Mouse (Mus musculus) gastrocnemius, adult 2 months (tissue): ENCODE measurements at regions not wholly inside any gene's neighbourhood (a gene's known extent, or its start where the extent isn't known, plus 50 kb on each side); places are given as distances from the start of the nearest gene placed in this dataset.

Source experiments
- DNase-seq: peaks from one replicate; pipeline ENCODE4 v3.0.0; 2022
- H3K27ac ChIP-seq: fragments of 200-600 bp; 2 replicates; pipeline ENCODE4 v1.8.1; 2022; ENCODE audit warnings: mild to moderate bottlenecking
- H3K4me3 ChIP-seq: fragments of 200-600 bp; 2 replicates; pipeline ENCODE4 v1.8.1; 2022; ENCODE audit warnings: mild to moderate bottlenecking, moderate library complexity
- CTCF ChIP-seq: fragments of 200-600 bp; IDR thresholded peaks from 2 replicates; pipeline ENCODE4 v1.8.1; 2022; ENCODE audit warnings: antibody characterized with exemption, mild to moderate bottlenecking, moderate library complexity
- intact Hi-C: fragments of 180-260 bp; cut with DNase I; formaldehyde crosslinking; loops from one replicate; pipeline ENCODE4 v1.15.1; 2025

DNA sequence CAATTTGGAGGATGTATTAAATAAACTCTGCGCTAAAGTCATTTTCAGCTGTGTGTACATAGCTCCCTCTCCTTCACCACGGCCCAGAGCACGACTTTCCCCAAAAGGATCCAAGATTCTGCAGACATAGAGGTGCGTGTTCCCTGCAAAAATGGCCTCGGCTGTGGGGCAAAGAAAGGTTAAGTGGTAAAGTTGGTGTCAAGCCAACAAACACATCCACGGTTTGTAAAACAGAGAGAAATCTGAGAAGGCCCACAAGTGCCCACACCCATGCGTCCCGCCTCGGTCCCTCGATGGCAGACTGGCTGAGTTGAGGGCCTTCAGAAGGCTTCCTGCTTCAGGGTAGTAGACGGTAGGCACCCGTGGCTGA, 147.9 kb downstream of the Hlx start:
- no peak for DNase-seq
- Histone ChIP-seq H3K27ac (no peak overlapping the region), H3K4me3 (no peak overlapping the region)
- intact Hi-C loops: no loop called here
- no peak for TF ChIP-seq CTCF

DNA sequence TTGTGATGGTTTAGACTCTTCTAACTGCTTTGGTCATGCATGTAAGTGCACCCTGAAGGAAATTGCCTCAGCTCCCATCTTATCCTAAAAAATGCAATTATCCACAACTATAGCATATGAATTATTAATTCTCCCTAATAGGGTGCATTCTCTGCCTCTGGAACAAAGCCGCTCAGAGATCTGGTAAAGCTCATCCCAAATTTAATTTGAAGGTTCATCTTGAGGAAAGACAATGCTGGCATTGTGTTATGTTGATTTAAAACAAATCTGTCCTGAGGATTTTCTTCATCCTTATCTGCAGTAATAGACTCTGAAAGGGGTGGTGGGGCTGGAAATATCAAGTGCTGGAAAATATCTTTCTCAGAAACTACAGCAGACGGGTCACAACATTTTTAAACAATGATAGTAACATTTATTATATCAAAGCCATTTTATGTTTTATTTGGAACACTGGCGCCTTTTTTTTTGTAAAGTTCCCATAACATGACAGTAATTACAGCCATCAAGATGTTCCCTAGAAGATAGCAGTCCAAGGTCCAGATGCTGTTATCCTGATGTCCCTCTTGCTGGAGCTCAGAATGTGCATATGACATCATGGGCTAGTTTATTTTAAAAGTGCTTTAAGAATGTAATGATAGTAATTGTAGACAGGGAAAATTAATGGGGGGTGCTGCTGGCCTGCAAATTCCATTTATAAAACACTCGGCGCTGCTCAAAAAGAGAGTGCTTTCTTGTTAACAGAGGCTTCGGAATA, 148.5 kb downstream of the Hlx start:
- Histone ChIP-seq H3K27ac (no peak overlapping the region), H3K4me3 (no peak overlapping the region)
- intact Hi-C loops: no loop called here
- TF ChIP-seq CTCF: no peak
- DNase-seq: no peak

DNA sequence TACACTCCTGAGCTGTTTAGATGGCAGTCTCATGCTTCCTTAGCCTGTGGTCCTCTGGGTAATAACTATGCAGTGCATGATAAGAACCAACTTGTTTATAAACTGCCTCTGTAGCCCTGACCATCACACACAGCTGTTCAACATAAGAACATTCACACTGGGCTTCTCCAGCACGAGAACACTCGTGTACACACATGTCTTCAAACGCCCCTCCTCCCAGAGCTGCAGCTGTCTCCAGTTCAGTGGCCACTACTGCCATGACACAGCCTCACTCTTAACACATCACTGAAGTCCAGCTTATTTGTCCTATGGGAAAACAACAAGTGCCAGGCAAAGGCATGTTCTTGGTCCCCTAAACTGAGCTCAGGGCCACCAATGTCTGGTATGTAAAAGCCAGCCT, 152.9 kb downstream of the Hlx start:
- no peak for TF ChIP-seq CTCF
- intact Hi-C loops: no loop called here
- no peak for DNase-seq
- no peak overlapping the region for H3K27ac ChIP-seq
- H3K4me3 ChIP-seq: no peak overlapping the region

DNA sequence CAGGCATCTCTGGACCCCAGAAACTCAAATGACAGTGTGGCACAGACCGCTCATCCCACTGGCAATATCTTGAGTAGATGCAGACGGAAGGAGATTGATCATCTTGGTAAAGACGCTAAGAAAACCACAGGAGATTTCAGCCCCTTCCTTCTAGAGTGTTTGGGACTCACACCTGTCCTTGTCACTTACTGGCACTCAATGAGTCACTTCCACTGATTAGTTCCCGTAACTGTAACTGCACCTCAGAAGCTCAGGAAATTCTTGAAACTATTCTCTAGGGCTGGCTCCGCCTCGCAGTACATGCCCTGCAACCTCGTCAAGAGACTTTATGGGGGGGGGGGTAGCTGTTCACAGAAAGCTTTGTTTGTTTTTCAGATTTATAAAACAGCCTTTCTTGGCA, 155.9 kb downstream of the Hlx start:
- DNase-seq: no peak
- no peak for TF ChIP-seq CTCF
- no peak overlapping the region for H3K4me3 ChIP-seq
- H3K27ac ChIP-seq: no peak overlapping the region
- intact Hi-C loops: no loop called here

DNA sequence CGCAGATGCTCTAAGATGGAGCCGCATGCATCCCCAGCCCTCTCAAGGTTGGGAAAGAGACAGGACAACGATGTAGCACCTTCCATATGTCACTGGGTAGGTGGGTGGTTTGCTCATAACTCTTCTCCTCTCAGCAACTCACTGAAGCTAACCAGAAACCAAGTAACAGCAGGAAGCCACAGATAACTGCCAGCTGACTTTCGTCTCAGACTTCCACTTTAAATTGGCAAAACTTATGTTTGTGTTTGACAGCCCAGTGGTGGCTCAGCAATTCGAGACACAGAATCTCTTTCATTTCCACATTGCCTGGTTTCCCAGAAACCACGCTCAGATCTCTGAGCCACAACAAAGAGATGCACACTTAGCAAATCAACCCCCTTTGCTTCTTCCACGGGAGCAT, 159.1 kb downstream of the Hlx start:
- no peak overlapping the region for H3K27ac ChIP-seq
- no peak overlapping the region for H3K4me3 ChIP-seq
- no peak for TF ChIP-seq CTCF
- intact Hi-C loops: no loop called here
- DNase-seq: no peak

DNA sequence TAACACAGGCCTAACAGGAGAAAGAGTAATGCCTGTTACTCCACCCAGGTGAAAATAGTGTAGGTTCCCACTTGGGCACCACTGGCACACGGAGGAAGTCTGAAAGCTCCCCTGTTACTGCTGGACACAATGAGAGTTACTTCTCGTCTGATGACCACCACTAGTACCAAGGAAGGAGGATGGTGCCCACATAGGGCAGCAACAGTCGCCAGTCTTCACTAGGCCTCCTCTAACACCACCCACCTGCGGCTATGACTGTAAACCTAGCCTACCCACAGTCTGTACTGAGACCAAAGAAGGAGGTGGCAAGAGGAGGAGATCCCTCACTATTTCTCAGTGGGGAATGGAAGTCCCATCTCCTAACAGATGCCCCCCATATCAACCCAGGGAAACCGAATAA, 161.7 kb downstream of the Hlx start:
- H3K4me3 ChIP-seq: no peak overlapping the region
- TF ChIP-seq CTCF: no peak
- DNase-seq: no peak
- intact Hi-C loops: no loop called here
- no peak overlapping the region for H3K27ac ChIP-seq

DNA sequence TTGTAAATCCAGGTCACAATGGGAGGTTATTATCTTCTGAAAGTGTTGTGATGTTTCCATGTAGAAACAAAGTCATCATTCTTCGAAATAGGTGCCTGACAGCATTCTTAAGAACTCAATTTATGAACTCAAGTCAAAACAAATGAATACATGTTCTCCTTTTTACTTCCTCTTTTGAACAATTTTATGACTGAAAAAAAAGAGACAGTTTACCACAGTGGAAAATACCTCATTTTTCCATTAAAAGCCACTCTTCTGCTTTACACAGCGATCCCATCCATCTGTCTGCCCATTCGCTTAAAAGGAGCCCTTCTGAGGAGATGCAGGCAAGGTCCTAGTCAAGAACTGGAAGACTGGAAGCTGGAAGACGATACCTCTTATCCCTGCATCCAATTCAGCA, 169.5 kb downstream of the Hlx start:
- no peak for DNase-seq
- Histone ChIP-seq H3K4me3 (no peak overlapping the region), H3K27ac (no peak overlapping the region)
- no peak for TF ChIP-seq CTCF
- intact Hi-C loops: no loop called here

DNA sequence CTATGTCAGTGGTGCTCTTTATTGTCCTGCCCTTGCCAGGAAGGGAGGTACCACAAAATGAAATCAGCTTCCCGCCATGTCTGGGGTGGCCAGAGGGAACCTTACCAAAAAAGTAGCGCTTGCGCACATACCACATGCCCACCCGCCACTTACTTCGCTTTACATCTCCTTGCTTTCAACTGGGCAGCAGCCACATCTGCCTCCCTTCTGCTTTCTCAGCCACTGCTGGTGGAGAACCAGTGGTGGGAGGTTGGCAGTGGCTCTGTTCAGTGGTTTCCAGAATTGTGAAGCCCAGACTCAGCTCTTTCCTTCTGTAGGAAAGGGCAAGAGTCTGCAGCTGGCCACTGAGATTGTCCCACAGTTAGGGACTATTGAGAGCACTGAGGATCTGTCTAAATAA, 170.2 kb downstream of the Hlx start:
- Histone ChIP-seq H3K4me3 (no peak overlapping the region), H3K27ac (no peak overlapping the region)
- intact Hi-C loops: no loop called here
- no peak for TF ChIP-seq CTCF
- no peak for DNase-seq

DNA sequence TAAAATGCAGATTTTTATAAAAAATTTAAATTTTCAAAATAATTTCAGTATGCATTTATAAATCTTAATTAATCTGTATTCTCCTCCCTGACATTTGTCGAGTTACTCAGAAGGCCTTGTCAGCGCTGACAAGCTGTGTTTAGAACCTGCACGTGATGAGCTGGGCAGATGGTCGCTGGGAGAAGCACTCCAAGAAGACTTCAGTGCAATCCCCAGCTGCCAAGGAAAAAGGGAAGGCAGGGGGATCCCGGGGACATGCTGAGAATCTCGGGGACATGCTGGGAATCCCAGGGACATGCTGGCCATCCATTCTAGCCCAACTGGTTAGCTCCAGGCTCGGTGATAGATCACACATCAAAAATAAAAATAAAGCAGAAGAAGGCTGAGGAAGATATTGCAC, 172.9 kb downstream of the Hlx start:
- intact Hi-C loops: no loop called here
- Histone ChIP-seq H3K4me3 (no peak overlapping the region), H3K27ac (no peak overlapping the region)
- TF ChIP-seq CTCF: no peak
- DNase-seq: no peak

DNA sequence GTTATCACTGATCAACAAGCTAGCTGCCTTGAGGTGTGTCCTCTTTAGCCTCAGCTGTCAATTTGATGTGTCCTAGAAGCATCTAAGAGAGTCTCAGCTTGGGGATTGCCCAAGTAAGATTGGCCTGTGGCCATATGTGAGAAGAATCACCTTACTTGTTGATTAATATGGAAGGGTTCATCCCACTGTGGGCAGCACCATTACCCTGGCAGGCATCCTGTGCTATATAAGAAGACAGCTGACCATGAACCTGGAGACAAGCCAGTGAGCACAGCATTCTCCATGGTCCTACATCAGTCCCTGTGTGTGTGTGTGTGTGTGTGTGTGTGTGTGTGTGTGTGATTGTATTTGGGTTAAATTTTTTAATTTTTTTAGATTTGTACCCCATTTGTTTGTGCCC, 178.6 kb downstream of the Hlx start:
- no peak for TF ChIP-seq CTCF
- H3K27ac ChIP-seq: no peak overlapping the region
- intact Hi-C loops: no loop called here
- H3K4me3 ChIP-seq: no peak overlapping the region
- DNase-seq: peak; percentile 49

DNA sequence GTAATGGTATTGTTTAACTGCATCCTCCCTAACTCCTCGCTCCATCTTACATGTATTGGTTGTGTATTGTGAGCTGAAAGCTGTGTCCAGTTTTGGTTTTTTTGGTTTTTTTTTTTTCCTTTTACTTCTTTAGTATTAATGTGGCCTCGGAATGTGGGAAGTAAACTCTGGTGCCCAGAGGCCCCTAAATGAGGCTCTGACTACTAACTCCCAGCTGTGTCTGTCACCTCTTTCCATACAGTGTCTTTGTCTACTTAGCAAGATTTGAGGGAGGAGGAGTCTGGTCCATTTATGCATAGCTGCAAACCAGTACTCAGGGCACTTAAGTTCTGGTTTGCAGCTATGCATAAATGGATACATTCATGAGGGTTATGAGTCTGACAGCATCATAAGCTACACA, 181.9 kb downstream of the Hlx start:
- no peak for TF ChIP-seq CTCF
- no peak overlapping the region for H3K27ac ChIP-seq
- intact Hi-C loops: no loop called here
- no peak for DNase-seq
- no peak overlapping the region for H3K4me3 ChIP-seq

DNA sequence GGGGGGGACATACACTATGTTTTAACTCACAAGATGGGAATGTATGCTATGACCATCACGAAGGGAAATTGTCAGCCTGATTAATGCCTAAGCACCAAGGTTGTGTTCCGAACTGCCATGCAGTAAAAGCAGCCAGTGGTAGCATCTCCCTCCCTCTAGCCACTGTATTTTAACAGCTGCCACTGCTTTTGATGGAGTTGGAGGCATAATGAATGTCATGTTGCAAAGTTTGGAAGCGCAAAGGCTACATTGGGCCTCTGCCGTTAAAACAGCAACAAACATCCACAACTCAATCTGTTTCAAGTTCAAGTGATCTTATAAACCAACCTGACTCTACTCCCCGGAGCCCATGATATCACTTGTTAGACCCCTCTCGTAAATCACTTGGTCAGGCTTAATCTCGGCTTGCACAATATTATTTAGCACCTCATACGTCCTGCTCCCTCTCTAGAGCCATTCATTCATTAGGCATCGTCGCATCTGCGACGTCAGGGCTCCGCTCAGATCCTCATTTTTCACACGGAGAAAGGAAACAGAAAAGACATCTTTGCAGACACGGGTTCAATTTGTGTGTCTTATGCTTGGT, 184.7 kb downstream of the Hlx start:
- intact Hi-C loops: no loop called here
- Histone ChIP-seq H3K4me3 (no peak overlapping the region), H3K27ac (no peak overlapping the region)
- no peak for TF ChIP-seq CTCF
- no peak for DNase-seq

DNA sequence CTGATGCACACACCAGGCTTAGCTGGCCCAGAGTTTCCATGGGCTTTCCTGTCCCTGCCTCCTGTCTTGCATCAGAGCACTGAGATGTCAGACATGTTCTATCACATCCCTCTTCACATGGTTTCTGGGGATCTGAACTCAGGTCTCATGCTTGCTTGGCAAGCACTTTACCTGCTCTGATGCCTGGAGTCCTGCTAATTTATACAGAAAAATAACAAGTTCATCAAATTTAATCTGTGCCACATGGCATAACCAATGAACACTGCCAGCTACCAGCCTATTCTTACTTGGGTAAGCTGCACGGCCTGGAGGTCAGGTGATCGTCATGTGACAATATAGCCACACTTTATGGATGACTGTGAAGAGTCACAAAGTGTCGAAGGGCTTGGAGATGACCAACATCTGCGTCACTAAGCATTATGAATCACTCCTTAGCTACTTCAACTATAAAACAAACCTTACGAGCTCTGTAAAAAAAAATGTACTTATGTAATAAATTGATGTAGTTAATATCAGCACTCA, 186.2 kb downstream of the Hlx start:
- H3K27ac ChIP-seq: no peak overlapping the region
- intact Hi-C loops: no loop called here
- H3K4me3 ChIP-seq: no peak overlapping the region
- no peak for TF ChIP-seq CTCF
- no peak for DNase-seq

DNA sequence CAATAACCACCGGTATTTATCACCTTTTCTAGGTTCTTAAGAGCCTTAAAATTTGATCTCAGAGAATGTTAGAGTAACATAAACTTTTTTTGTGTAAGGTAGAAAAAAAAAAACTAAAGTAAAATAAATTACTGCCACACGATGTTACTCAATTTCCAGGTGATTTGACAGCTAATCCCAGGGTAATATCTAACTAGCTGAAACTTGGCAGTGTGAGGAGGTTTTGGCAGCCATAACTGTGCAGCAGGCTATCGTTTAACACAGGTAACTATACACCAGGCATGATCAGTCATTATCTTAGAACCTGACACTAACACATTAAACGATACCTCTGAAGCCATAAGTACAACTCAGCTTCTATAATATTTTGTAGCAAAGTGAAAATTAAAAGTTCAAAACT, 187.3 kb downstream of the Hlx start:
- Histone ChIP-seq H3K27ac (no peak overlapping the region), H3K4me3 (no peak overlapping the region)
- TF ChIP-seq CTCF: no peak
- intact Hi-C loops: no loop called here
- DNase-seq: no peak
